In genomic region chr17:5493809-5494208, GRCm38 (mm10) we compare ENCODE assay signal across 8 mouse cellular contexts. TPM values are rescaled to one million over a fixed set of nuclear protein-coding genes. Genes with fewer than 3 reads are reported as not detected.
A peak's percentile ranks its signal among the peaks of the same experiment; 100 is the strongest.
DNase-seq lines count a peak whose midpoint lies in the region; ATAC-seq and TF ChIP-seq lines count a peak whose summit lies in the region.

No protein-coding gene starts in this region.

- 29% methylated on average over 4 of the region's 4 CpGs for WGBS in lung, adult 2 months
- WGBS in forebrain, embryonic 11.5 days: 20% methylated on average over 4 of the region's 4 CpGs
- 18% methylated on average over 4 of the region's 4 CpGs for WGBS in kidney, embryonic 14.5 days
- 21% methylated on average over 4 of the region's 4 CpGs for WGBS in midbrain, embryonic 11.5 days

- H3K4me3 ChIP-seq in lung, adult 2 months (replicated peaks; ENCODE audit: extremely low read depth, low read depth, low read length): peak overlapping the region; percentile 78
- H3K4me3 ChIP-seq in forebrain, embryonic 11.5 days (ENCODE audit: low read depth, low read length): peak overlapping the region; percentile 70
- H3K4me3 ChIP-seq in kidney, embryonic 14.5 days (ENCODE audit: low read length): peak overlapping the region; percentile 45
- peak overlapping the region; percentile 65 for H3K4me3 ChIP-seq in midbrain, embryonic 11.5 days (ENCODE audit: low read depth, low read length)

- peak overlapping the region; percentile 98 for H3K4me2 ChIP-seq in forebrain, embryonic 11.5 days (ENCODE audit: low read depth, low read length, severe bottlenecking)
- H3K4me2 ChIP-seq in kidney, embryonic 14.5 days (replicated peaks; ENCODE audit: low read depth, low read length): peak overlapping the region; percentile 99
- peak overlapping the region; percentile 99 for H3K4me2 ChIP-seq in midbrain, embryonic 11.5 days

- ATAC-seq in forebrain, embryonic 11.5 days (replicated peaks; ENCODE audit: low FRiP score): no peak
- ATAC-seq in kidney, embryonic 14.5 days (ENCODE audit: low FRiP score, low TSS enrichment): no peak
- no peak for ATAC-seq in midbrain, embryonic 11.5 days (ENCODE audit: low FRiP score)

- intact Hi-C loops in left cerebral cortex, postnatal 36 days (cut with DNase I): loop anchor here (2.0 to 5.0 kb wide), 4 partner anchors 37 to 258 kb away; no protein-coding TSS in a partner anchor

- peak overlapping the region; percentile 76 for H3K9ac ChIP-seq in forebrain, embryonic 11.5 days (ENCODE audit: low read length)
- peak overlapping the region; percentile 67; the same call in 1 of the 2 replicates for H3K9ac ChIP-seq in kidney, embryonic 14.5 days (ENCODE audit: low read depth, low read length)
- H3K9ac ChIP-seq in midbrain, embryonic 11.5 days (ENCODE audit: low read length): peak overlapping the region; percentile 82

- H3K36me3 ChIP-seq in forebrain, embryonic 11.5 days (ENCODE audit: control insufficient read depth, insufficient read depth, low read length): no peaks in the 10 kb centered on the region
- H3K36me3 ChIP-seq in kidney, embryonic 14.5 days (ENCODE audit: control insufficient read depth, insufficient read depth, low read length): no peaks in the 10 kb centered on the region
- no peaks in the 10 kb centered on the region for H3K36me3 ChIP-seq in midbrain, embryonic 11.5 days (ENCODE audit: control insufficient read depth, insufficient read depth, low read length)

- no peaks in the 10 kb centered on the region for H3K9me3 ChIP-seq in forebrain, embryonic 11.5 days (ENCODE audit: control insufficient read depth, low read length)
- H3K9me3 ChIP-seq in kidney, embryonic 14.5 days (ENCODE audit: control insufficient read depth, low read length): no peaks in the 10 kb centered on the region
- H3K9me3 ChIP-seq in midbrain, embryonic 11.5 days (ENCODE audit: control insufficient read depth, low read length): no peaks in the 10 kb centered on the region

- no peaks in the 10 kb centered on the region for H3K4me1 ChIP-seq in lung, adult 2 months (ENCODE audit: control insufficient read depth, insufficient read depth, low read length)
- peaks cover 5% of the 10 kb centered on the region; the same call in 1 of the 2 replicates for H3K4me1 ChIP-seq in forebrain, embryonic 11.5 days (replicated peaks; ENCODE audit: control insufficient read depth, insufficient read depth, low read length)
- H3K4me1 ChIP-seq in kidney, embryonic 14.5 days (ENCODE audit: control insufficient read depth, insufficient read depth, low read length): no peaks in the 10 kb centered on the region
- peaks cover 7% of the 10 kb centered on the region for H3K4me1 ChIP-seq in midbrain, embryonic 11.5 days (ENCODE audit: control insufficient read depth, insufficient read depth, low read length)

- TF ChIP-seq POLR2A in lung, adult 2 months (IDR thresholded peaks at IDR 0.05; ENCODE audit: borderline replicate concordance, extremely low read depth, low read depth, low read length): no peak

- TF ChIP-seq CTCF in lung, adult 2 months (IDR thresholded peaks at IDR 0.05; ENCODE audit: insufficient read depth, low read length): no peak

- peaks cover 12% of the 10 kb centered on the region for H3K27me3 ChIP-seq in forebrain, embryonic 11.5 days (ENCODE audit: control insufficient read depth, insufficient read depth, low read length)
- H3K27me3 ChIP-seq in kidney, embryonic 14.5 days (ENCODE audit: control insufficient read depth, insufficient read depth, low read length): no peaks in the 10 kb centered on the region; the same call in none of the 2 replicates
- H3K27me3 ChIP-seq in midbrain, embryonic 11.5 days (ENCODE audit: control insufficient read depth, insufficient read depth, low read length): peaks cover 12% of the 10 kb centered on the region

- no peak overlapping the region for H3K27ac ChIP-seq in forebrain, embryonic 11.5 days (ENCODE audit: low read depth, low read length)
- H3K27ac ChIP-seq in kidney, embryonic 14.5 days (ENCODE audit: low read depth, low read length): no peak overlapping the region
- H3K27ac ChIP-seq in midbrain, embryonic 11.5 days (ENCODE audit: low read depth, low read length): no peak overlapping the region

- DNase-seq in lung, adult 2 months: no peak
- DNase-seq in lung, postnatal 25 days (ENCODE audit: low spot score): no peak
- no peak for DNase-seq in forebrain, embryonic 11.5 days (ENCODE audit: low spot score)
- DNase-seq in midbrain, embryonic 11.5 days (ENCODE audit: low spot score, missing footprints): no peak
- peak; percentile 69 for DNase-seq in thymus, postnatal 14 days
- DNase-seq in left cerebral cortex, postnatal 36 days (ENCODE audit: low spot score in 2 of 2): no peak
- DNase-seq in layer of hippocampus, postnatal 25 days (ENCODE audit: extremely low spot score in 1 of 2, low spot score in 1 of 2): no peak

RNA-seq across cellular contexts. Expression of gene Zdhhc14, which starts 1.5 kb away (rescaled TPM):
- polyA plus RNA-seq in lung, adult 2 months (2012; rRNA removed): 4.5 and 5.8 TPM in 2 replicates
- polyA plus RNA-seq in forebrain, embryonic 11.5 days (2014; fragmentation: Nextera tagmentation; extraction: Ambion mirVana): 2.3 and 2.4 TPM in 2 replicates
- 2.0 and 2.7 TPM in 2 replicates for polyA plus RNA-seq in kidney, embryonic 14.5 days (2014; fragmentation: Nextera tagmentation; extraction: Ambion mirVana)
- 2.0 TPM in 2 replicates for polyA plus RNA-seq in midbrain, embryonic 11.5 days (2014; fragmentation: Nextera tagmentation; extraction: Ambion mirVana)
- 10 to 100 TPM; 38.3 to 56.1 TPM for total RNA-seq in left cerebral cortex, postnatal 36 days (2021)
- 10 to 100 TPM; 47.2 to 49.3 TPM for total RNA-seq in layer of hippocampus, postnatal 25 days (2021)

RNA-seq across cellular contexts. Expression of gene Tmem242, which starts 53.8 kb away (rescaled TPM):
- polyA plus RNA-seq in lung, adult 2 months (2012; rRNA removed): 4.8 and 11.4 TPM in 2 replicates
- polyA plus RNA-seq in forebrain, embryonic 11.5 days (2014; fragmentation: Nextera tagmentation; extraction: Ambion mirVana): 140 and 141 TPM in 2 replicates
- 142 and 174 TPM in 2 replicates for polyA plus RNA-seq in kidney, embryonic 14.5 days (2014; fragmentation: Nextera tagmentation; extraction: Ambion mirVana)
- 129 and 144 TPM in 2 replicates for polyA plus RNA-seq in midbrain, embryonic 11.5 days (2014; fragmentation: Nextera tagmentation; extraction: Ambion mirVana)
- 10 to 100 TPM; 91.3 to 94.5 TPM for total RNA-seq in left cerebral cortex, postnatal 36 days (2021)
- total RNA-seq in layer of hippocampus, postnatal 25 days (2021): 10 to 100 TPM; 73.7 to 86.9 TPM

Comparison
In these comparisons a context has a peak if more than half of its experiments do, and no peak if none do; other contexts are left out.
1. RNA of gene Tmem242, which starts 53.8 kb away (polyA plus RNA-seq): 142 to 174 TPM in kidney, embryonic 14.5 days, 140 to 141 TPM in forebrain, embryonic 11.5 days and 129 to 144 TPM in midbrain, embryonic 11.5 days; 4.8 to 11.4 TPM in lung, adult 2 months; every median in the first group is over 10 times any median in the second.
2. Peak in every context shown above with its lines, with median percentiles within 50 percentile points of each other: H3K4me3 ChIP-seq, H3K4me2 ChIP-seq and H3K9ac ChIP-seq.